Mouse (Mus musculus): ENCODE measurements around the gene Lyzl4.

GRCm38 (mm10) chr9:121690200-121690651 is 48.3 kb upstream of the Lyzl4 start:
- TF ChIP-seq CTCF (IDR thresholded peaks at IDR 0.05; ENCODE audit: borderline replicate concordance, extremely low read depth, insufficient read depth, insufficient read length) (no peak), POLR2A (IDR thresholded peaks at IDR 0.05; ENCODE audit: borderline replicate concordance, extremely low read depth, insufficient read depth, insufficient read length, poor library complexity, severe bottlenecking) (no peak)

Measured in brain, embryonic 14.5 days (tissue).